Mouse (Mus musculus): ENCODE data around the gene Cers6. TPM values are rescaled to one million over a fixed set of nuclear protein-coding genes. Genes with fewer than 3 reads are reported as not detected.

Cers6 gene
- polyA plus RNA-seq, 1 experiment from 2014 or later = 36.7 TPM

- no peak within 1 kb of the TSS for H3K27ac ChIP-seq
- no peaks in the 10 kb centered on the region for H3K27me3 ChIP-seq
- H3K36me3 ChIP-seq (ENCODE audit: poor library complexity, severe bottlenecking) = no peaks in the 10 kb centered on the region
- 83% methylated on average over 15 of the region's 15 CpGs for WGBS
- no peak within 1 kb of the TSS for H3K4me3 ChIP-seq
- H3K9ac ChIP-seq = no peak within 1 kb of the TSS
- H3K9me3 ChIP-seq (replicated peaks) = no peaks in the 10 kb centered on the region
- H3K4me1 ChIP-seq = no peaks in the 10 kb centered on the region
- H3K4me2 ChIP-seq = no peak within 1 kb of the TSS
- ATAC-seq = no peak; the same call in 1 of the 2 replicates
Measured at GRCm38 (mm10) chr2:69135661-69136576, 274.7 kb downstream of the Cers6 start, which contains the start of gene Nostrin. Nostrin (plus strand) TSS chr2:69135800.

- no peak overlapping the region for H3K4me2 ChIP-seq
Measured at GRCm38 (mm10) chr2:69137406-69138084, 276.3 kb downstream of the Cers6 start.

GRCm38 (mm10) chr2:69138759-69139158, 277.5 kb downstream of the Cers6 start:
- 83% methylated on average over 4 of the region's 4 CpGs for WGBS

More at GRCm38 (mm10) chr2:69137406-69138084, 276.3 kb downstream of the Cers6 start:
- H3K36me3 ChIP-seq (ENCODE audit: poor library complexity, severe bottlenecking) = no peaks in the 10 kb centered on the region
- 93% methylated on average over 10 of the region's 10 CpGs for WGBS
- no peak overlapping the region for H3K9ac ChIP-seq
- H3K27me3 ChIP-seq = no peaks in the 10 kb centered on the region
- H3K4me3 ChIP-seq = no peak overlapping the region
- H3K9me3 ChIP-seq (replicated peaks) = no peaks in the 10 kb centered on the region
- H3K4me1 ChIP-seq = no peaks in the 10 kb centered on the region
- no peak overlapping the region for H3K27ac ChIP-seq
- no peak for ATAC-seq

GRCm38 (mm10) chr2:69140215-69140614, 279.0 kb downstream of the Cers6 start:
- no peak overlapping the region for H3K4me2 ChIP-seq
- no peak overlapping the region for H3K4me3 ChIP-seq
- H3K9me3 ChIP-seq (replicated peaks) = no peaks in the 10 kb centered on the region
- no peak overlapping the region for H3K9ac ChIP-seq
- no peaks in the 10 kb centered on the region for H3K4me1 ChIP-seq
- ATAC-seq = no peak
- WGBS = 51% methylated on average over 2 of the region's 2 CpGs
- no peak overlapping the region for H3K27ac ChIP-seq
- no peaks in the 10 kb centered on the region for H3K36me3 ChIP-seq (ENCODE audit: poor library complexity, severe bottlenecking)
- H3K27me3 ChIP-seq = no peaks in the 10 kb centered on the region

More at GRCm38 (mm10) chr2:69138759-69139158, 277.5 kb downstream of the Cers6 start:
- no peak overlapping the region for H3K4me2 ChIP-seq
- H3K27me3 ChIP-seq = no peaks in the 10 kb centered on the region
- H3K9me3 ChIP-seq (replicated peaks) = no peaks in the 10 kb centered on the region
- no peak overlapping the region for H3K27ac ChIP-seq
- no peak for ATAC-seq
- H3K4me3 ChIP-seq = no peak overlapping the region
- H3K36me3 ChIP-seq (ENCODE audit: poor library complexity, severe bottlenecking) = no peaks in the 10 kb centered on the region
- H3K9ac ChIP-seq = no peak overlapping the region
- H3K4me1 ChIP-seq = no peaks in the 10 kb centered on the region

GRCm38 (mm10) chr2:69140816-69141215, 279.6 kb downstream of the Cers6 start:
- Histone ChIP-seq H3K4me3 (no peak overlapping the region), H3K36me3 (ENCODE audit: poor library complexity, severe bottlenecking) (no peaks in the 10 kb centered on the region), H3K4me2 (no peak overlapping the region), H3K9me3 (replicated peaks) (no peaks in the 10 kb centered on the region), H3K27ac (no peak overlapping the region), H3K4me1 (no peaks in the 10 kb centered on the region), H3K27me3 (no peaks in the 10 kb centered on the region), H3K9ac (no peak overlapping the region)
- WGBS = 69% methylated on average over 4 of the region's 4 CpGs
- ATAC-seq = no peak

GRCm38 (mm10) chr2:69148691-69149090, 287.4 kb downstream of the Cers6 start:
- no peak overlapping the region for H3K27ac ChIP-seq
- ATAC-seq = no peak
- WGBS = 73% methylated on average over 3 of the region's 3 CpGs

GRCm38 (mm10) chr2:69149154-69149553, 287.9 kb downstream of the Cers6 start:
- no peaks in the 10 kb centered on the region for H3K36me3 ChIP-seq (ENCODE audit: poor library complexity, severe bottlenecking)
- no peak overlapping the region for H3K4me3 ChIP-seq
- ATAC-seq = no peak
- no peaks in the 10 kb centered on the region for H3K27me3 ChIP-seq
- H3K4me1 ChIP-seq = no peaks in the 10 kb centered on the region
- H3K4me2 ChIP-seq = no peak overlapping the region
- H3K27ac ChIP-seq = no peak overlapping the region
- 92% methylated on average over 10 of the region's 10 CpGs for WGBS
- H3K9ac ChIP-seq = no peak overlapping the region
- H3K9me3 ChIP-seq (replicated peaks) = no peaks in the 10 kb centered on the region

More at GRCm38 (mm10) chr2:69148691-69149090, 287.4 kb downstream of the Cers6 start:
- H3K4me2 ChIP-seq = no peak overlapping the region
- H3K9ac ChIP-seq = no peak overlapping the region
- no peaks in the 10 kb centered on the region for H3K36me3 ChIP-seq (ENCODE audit: poor library complexity, severe bottlenecking)
- H3K4me3 ChIP-seq = no peak overlapping the region
- no peaks in the 10 kb centered on the region for H3K4me1 ChIP-seq
- H3K27me3 ChIP-seq = no peaks in the 10 kb centered on the region
- no peaks in the 10 kb centered on the region for H3K9me3 ChIP-seq (replicated peaks)

- no peak overlapping the region for H3K27ac ChIP-seq
- no peaks in the 10 kb centered on the region for H3K9me3 ChIP-seq (replicated peaks)
- H3K9ac ChIP-seq = no peak overlapping the region
- H3K4me3 ChIP-seq = no peak overlapping the region
- ATAC-seq = no peak
- no peaks in the 10 kb centered on the region for H3K36me3 ChIP-seq (ENCODE audit: poor library complexity, severe bottlenecking)
- no peak overlapping the region for H3K4me2 ChIP-seq
- H3K27me3 ChIP-seq = no peaks in the 10 kb centered on the region
- 40% methylated on average over 5 of the region's 5 CpGs for WGBS
- H3K4me1 ChIP-seq = no peaks in the 10 kb centered on the region
Measured at GRCm38 (mm10) chr2:69150841-69151240, 289.6 kb downstream of the Cers6 start.

- no peaks in the 10 kb centered on the region for H3K9me3 ChIP-seq (replicated peaks)
- 79% methylated on average over 3 of the region's 3 CpGs for WGBS
- H3K4me3 ChIP-seq = no peak overlapping the region
- H3K9ac ChIP-seq = no peak overlapping the region
- H3K36me3 ChIP-seq (ENCODE audit: poor library complexity, severe bottlenecking) = no peaks in the 10 kb centered on the region
- no peak for ATAC-seq
- H3K4me2 ChIP-seq = no peak overlapping the region
- no peaks in the 10 kb centered on the region for H3K4me1 ChIP-seq
- H3K27ac ChIP-seq = no peak overlapping the region
- H3K27me3 ChIP-seq = no peaks in the 10 kb centered on the region
Measured at GRCm38 (mm10) chr2:69155861-69156260, 294.6 kb downstream of the Cers6 start.

- no peak for ATAC-seq
Measured at GRCm38 (mm10) chr2:69156283-69156682, 295.0 kb downstream of the Cers6 start.

GRCm38 (mm10) chr2:69158907-69159306, 297.7 kb downstream of the Cers6 start:
- Histone ChIP-seq H3K9me3 (replicated peaks) (no peaks in the 10 kb centered on the region), H3K27ac (no peak overlapping the region), H3K4me2 (no peak overlapping the region), H3K36me3 (ENCODE audit: poor library complexity, severe bottlenecking) (no peaks in the 10 kb centered on the region), H3K9ac (no peak overlapping the region), H3K4me1 (peaks cover 4% of the 10 kb centered on the region; the same call in 1 of the 2 replicates), H3K27me3 (no peaks in the 10 kb centered on the region), H3K4me3 (no peak overlapping the region)
- ATAC-seq = no peak

More at GRCm38 (mm10) chr2:69156283-69156682, 295.0 kb downstream of the Cers6 start:
- Histone ChIP-seq H3K9me3 (replicated peaks) (no peaks in the 10 kb centered on the region), H3K27me3 (no peaks in the 10 kb centered on the region), H3K36me3 (ENCODE audit: poor library complexity, severe bottlenecking) (no peaks in the 10 kb centered on the region), H3K4me2 (no peak overlapping the region), H3K27ac (no peak overlapping the region), H3K9ac (no peak overlapping the region), H3K4me3 (no peak overlapping the region), H3K4me1 (no peaks in the 10 kb centered on the region)
- WGBS = 75% methylated on average over 7 of the region's 7 CpGs
